Mouse (Mus musculus): ENCODE measurements around the gene Zfp444. TPM values are rescaled to one million over a fixed set of nuclear protein-coding genes. Genes with fewer than 3 reads are reported as not detected.

Zfp444 gene
- polyA plus RNA-seq, 1 experiment from 2014 or later: 23.7 TPM

GRCm38 (mm10) chr7:6155901-6156411, 16.1 kb upstream of the Zfp444 start, which contains the start of gene Zfp787:
Zfp787 (minus strand) TSS chr7:6155997.
- no peaks in the 10 kb centered on the region for H3K36me3 ChIP-seq (ENCODE audit: control insufficient read depth, insufficient read depth, low read length)
- WGBS: under 1% methylated on average over 39 of the region's 54 CpGs
- no peaks in the 10 kb centered on the region for H3K9me3 ChIP-seq (ENCODE audit: control insufficient read depth, low read length)
- peaks cover 4% of the 10 kb centered on the region; the same call in 1 of the 2 replicates for H3K4me1 ChIP-seq (replicated peaks; ENCODE audit: control insufficient read depth, insufficient read depth)
- H3K27me3 ChIP-seq (ENCODE audit: control insufficient read depth, insufficient read depth, low read length): no peaks in the 10 kb centered on the region
- ATAC-seq (ENCODE audit: low FRiP score, low TSS enrichment) (peak; percentile 95), DNase-seq (ENCODE audit: low spot score) (peak; percentile 92)
- peak within 1 kb of the TSS; percentile 89 for H3K4me2 ChIP-seq (replicated peaks; ENCODE audit: low read depth)
- peak within 1 kb of the TSS; percentile 95 for H3K27ac ChIP-seq (replicated peaks)
- H3K9ac ChIP-seq (ENCODE audit: low read length): peak within 1 kb of the TSS; percentile 83
- TF ChIP-seq EP300 (optimal IDR thresholded peaks at IDR 0.05) (no peak), CTCF (IDR thresholded peaks at IDR 0.05; ENCODE audit: low read depth) (peak; percentile 2; the same call in 1 of the 2 replicates)
- H3K4me3 ChIP-seq (ENCODE audit: low read depth, low read length): peak within 1 kb of the TSS; percentile 84

- H3K4me1 ChIP-seq (replicated peaks; ENCODE audit: control insufficient read depth, insufficient read depth): peaks cover 2% of the 10 kb centered on the region; the same call in 1 of the 2 replicates
- DNase-seq (ENCODE audit: low spot score) (no peak), ATAC-seq (ENCODE audit: low FRiP score, low TSS enrichment) (no peak)
- H3K27ac ChIP-seq (replicated peaks): no peak overlapping the region
- TF ChIP-seq EP300 (optimal IDR thresholded peaks at IDR 0.05) (no peak), CTCF (IDR thresholded peaks at IDR 0.05; ENCODE audit: low read depth) (no peak)
- H3K9me3 ChIP-seq (ENCODE audit: control insufficient read depth, low read length): no peaks in the 10 kb centered on the region
- H3K36me3 ChIP-seq (ENCODE audit: control insufficient read depth, insufficient read depth, low read length): no peaks in the 10 kb centered on the region
- no peaks in the 10 kb centered on the region for H3K27me3 ChIP-seq (ENCODE audit: control insufficient read depth, insufficient read depth, low read length)
- peak overlapping the region; percentile 84; the same call in 1 of the 2 replicates for H3K4me3 ChIP-seq (ENCODE audit: low read depth, low read length)
- WGBS: 40% methylated on average over 9 of the region's 9 CpGs
- H3K9ac ChIP-seq (ENCODE audit: low read length): peak overlapping the region; percentile 83; the same call in 1 of the 2 replicates
- H3K4me2 ChIP-seq (replicated peaks; ENCODE audit: low read depth): peak overlapping the region; percentile 89
Measured at GRCm38 (mm10) chr7:6156901-6157472, 15.0 kb upstream of the Zfp444 start.

GRCm38 (mm10) chr7:6157479-6157878, 14.5 kb upstream of the Zfp444 start:
- no peaks in the 10 kb centered on the region; the same call in 1 of the 2 replicates for H3K4me1 ChIP-seq (replicated peaks; ENCODE audit: control insufficient read depth, insufficient read depth)
- no peak overlapping the region for H3K27ac ChIP-seq (replicated peaks)
- no peaks in the 10 kb centered on the region for H3K36me3 ChIP-seq (ENCODE audit: control insufficient read depth, insufficient read depth, low read length)
- H3K4me3 ChIP-seq (ENCODE audit: low read depth, low read length): no peak overlapping the region
- H3K9ac ChIP-seq (ENCODE audit: low read length): no peak overlapping the region
- no peak overlapping the region for H3K4me2 ChIP-seq (replicated peaks; ENCODE audit: low read depth)
- no peak for DNase-seq (ENCODE audit: low spot score)
- TF ChIP-seq CTCF (IDR thresholded peaks at IDR 0.05; ENCODE audit: low read depth): no peak
- TF ChIP-seq EP300 (optimal IDR thresholded peaks at IDR 0.05): no peak
- 64% methylated on average over 1 of the region's 1 CpGs for WGBS
- H3K27me3 ChIP-seq (ENCODE audit: control insufficient read depth, insufficient read depth, low read length): no peaks in the 10 kb centered on the region
- H3K9me3 ChIP-seq (ENCODE audit: control insufficient read depth, low read length): no peaks in the 10 kb centered on the region
- ATAC-seq (ENCODE audit: low FRiP score, low TSS enrichment): no peak

- Histone ChIP-seq H3K36me3 (ENCODE audit: control insufficient read depth, insufficient read depth, low read length) (no peaks in the 10 kb centered on the region), H3K27ac (replicated peaks) (0 out of 2 replicates have a peak overlapping the region, but pooled peaks have one; percentile 40), H3K9ac (ENCODE audit: low read length) (peak overlapping the region; percentile 13; the same call in 1 of the 2 replicates), H3K27me3 (ENCODE audit: control insufficient read depth, insufficient read depth, low read length) (no peaks in the 10 kb centered on the region), H3K4me2 (replicated peaks; ENCODE audit: low read depth) (no peak overlapping the region), H3K4me1 (replicated peaks; ENCODE audit: control insufficient read depth, insufficient read depth) (no peaks in the 10 kb centered on the region; the same call in 1 of the 2 replicates), H3K4me3 (ENCODE audit: low read depth, low read length) (no peak overlapping the region), H3K9me3 (ENCODE audit: control insufficient read depth, low read length) (no peaks in the 10 kb centered on the region)
- no peak for ATAC-seq (ENCODE audit: low FRiP score, low TSS enrichment)
- TF ChIP-seq EP300 (optimal IDR thresholded peaks at IDR 0.05) (no peak), CTCF (IDR thresholded peaks at IDR 0.05; ENCODE audit: low read depth) (no peak)
- DNase-seq (ENCODE audit: low spot score): no peak
- 78% methylated on average over 3 of the region's 3 CpGs for WGBS
Measured at GRCm38 (mm10) chr7:6159604-6160003, 12.4 kb upstream of the Zfp444 start.

GRCm38 (mm10) chr7:6161541-6161940, 10.5 kb upstream of the Zfp444 start:
- no peak for ATAC-seq (ENCODE audit: low FRiP score, low TSS enrichment)
- no peak overlapping the region for H3K9ac ChIP-seq (ENCODE audit: low read length)
- H3K4me3 ChIP-seq (ENCODE audit: low read depth, low read length): no peak overlapping the region
- no peak overlapping the region for H3K4me2 ChIP-seq (replicated peaks; ENCODE audit: low read depth)
- 0 out of 2 replicates have a peak overlapping the region, but pooled peaks have one; percentile 24 for H3K27ac ChIP-seq (replicated peaks)
- TF ChIP-seq EP300 (optimal IDR thresholded peaks at IDR 0.05) (no peak), CTCF (IDR thresholded peaks at IDR 0.05; ENCODE audit: low read depth) (no peak)
- H3K4me1 ChIP-seq (replicated peaks; ENCODE audit: control insufficient read depth, insufficient read depth): no peaks in the 10 kb centered on the region
- 62% methylated on average over 3 of the region's 3 CpGs for WGBS
- no peaks in the 10 kb centered on the region for H3K9me3 ChIP-seq (ENCODE audit: control insufficient read depth, low read length)
- no peaks in the 10 kb centered on the region for H3K36me3 ChIP-seq (ENCODE audit: control insufficient read depth, insufficient read depth, low read length)
- no peaks in the 10 kb centered on the region for H3K27me3 ChIP-seq (ENCODE audit: control insufficient read depth, insufficient read depth, low read length)
- DNase-seq (ENCODE audit: low spot score): no peak

GRCm38 (mm10) chr7:6162172-6162571, 9.9 kb upstream of the Zfp444 start:
- no peaks in the 10 kb centered on the region for H3K4me1 ChIP-seq (replicated peaks; ENCODE audit: control insufficient read depth, insufficient read depth)
- no peak overlapping the region for H3K9ac ChIP-seq (ENCODE audit: low read length)
- H3K27ac ChIP-seq (replicated peaks): no peak overlapping the region
- H3K4me2 ChIP-seq (replicated peaks; ENCODE audit: low read depth): no peak overlapping the region
- no peak overlapping the region for H3K4me3 ChIP-seq (ENCODE audit: low read depth, low read length)
- ATAC-seq (ENCODE audit: low FRiP score, low TSS enrichment) (no peak), DNase-seq (ENCODE audit: low spot score) (no peak)
- H3K27me3 ChIP-seq (ENCODE audit: control insufficient read depth, insufficient read depth, low read length): no peaks in the 10 kb centered on the region
- TF ChIP-seq EP300 (optimal IDR thresholded peaks at IDR 0.05): no peak
- no peak for TF ChIP-seq CTCF (IDR thresholded peaks at IDR 0.05; ENCODE audit: low read depth)
- H3K9me3 ChIP-seq (ENCODE audit: control insufficient read depth, low read length): no peaks in the 10 kb centered on the region
- no peaks in the 10 kb centered on the region for H3K36me3 ChIP-seq (ENCODE audit: control insufficient read depth, insufficient read depth, low read length)
- WGBS: 67% methylated on average over 4 of the region's 4 CpGs

Measured in stomach, postnatal 0 days (tissue).